Mouse (Mus musculus): ENCODE measurements around the gene Stk19.

GRCm38 (mm10) chr17:34883332-34883731, 46.6 kb upstream of the Stk19 start:
- TF ChIP-seq CTCF (IDR thresholded peaks at IDR 0.05; ENCODE audit: control insufficient read depth, insufficient read depth, insufficient read length) (no peak), MYOG (IDR thresholded peaks at IDR 0.05; ENCODE audit: control insufficient read depth, extremely low read depth, insufficient read length) (no peak), USF1 (IDR thresholded peaks at IDR 0.05; ENCODE audit: low read depth) (no peak), CEBPB (IDR thresholded peaks at IDR 0.05; ENCODE audit: low read depth) (no peak), MAX (IDR thresholded peaks at IDR 0.05) (no peak)
